Mouse (Mus musculus): ENCODE measurements around the gene Lmbr1. TPM values are rescaled to one million over a fixed set of nuclear protein-coding genes. Genes with fewer than 3 reads are reported as not detected.

The Lmbr1 gene
- polyA plus RNA-seq, 1 experiment: 1.8 TPM

- H3K27me3 ChIP-seq (ENCODE audit: control insufficient read depth, insufficient read depth, insufficient read length): no peaks in the 10 kb centered on the region
- no peaks in the 10 kb centered on the region for H3K36me3 ChIP-seq (ENCODE audit: control insufficient read depth, insufficient read depth)
- no peak overlapping the region for H3K4me3 ChIP-seq (ENCODE audit: insufficient read depth, poor library complexity, severe bottlenecking)
- H3K79me3 ChIP-seq (ENCODE audit: low read depth): no peaks in the 10 kb centered on the region
- no peaks in the 10 kb centered on the region for H3K79me2 ChIP-seq (ENCODE audit: control insufficient read depth, insufficient read depth)
- H3ac ChIP-seq (ENCODE audit: control insufficient read depth, insufficient read length, low read depth): no peak overlapping the region
- TF ChIP-seq USF1 (IDR thresholded peaks at IDR 0.05; ENCODE audit: low read depth): no peak
These were observed 191.4 kb downstream of the Lmbr1 start for GRCm38 (mm10) chr5:29186798-29187197.

Small RNA genes lying within 50 kb of the gene (microRNA-seq; reads per million reads assigned to microRNA genes)
- not detected for gene Gm23801 (ENCODE audit: borderline microRNAs expressed)

Other genes with a start within 250 kb of the Lmbr1 start
- gene Rnf32, start 182.4 kb downstream of the Lmbr1 start, polyA plus RNA-seq (2012; fragmentation: generic; extraction: Trizol): 0.48 TPM
- gene Nom1, start 56.3 kb upstream of the Lmbr1 start, polyA plus RNA-seq (2012; fragmentation: generic; extraction: Trizol): 13.5 TPM
- not detected for gene Mnx1, start 100.1 kb upstream of the Lmbr1 start, polyA plus RNA-seq (2012; fragmentation: generic; extraction: Trizol)
- 26.6 TPM for gene Ube3c, start 190.9 kb upstream of the Lmbr1 start, polyA plus RNA-seq (2012; fragmentation: generic; extraction: Trizol)